Mouse (Mus musculus): ENCODE measurements at regions not wholly inside any gene's neighbourhood (a gene's known extent, or its start where the extent isn't known, plus 50 kb on each side); places are given as distances from the start of the nearest gene placed in this dataset.

GRCm38 (mm10) chr4:105656071-105656655 lies 133.5 kb upstream of the Gm12728 start:
- no peak overlapping the region for H3K4me3 ChIP-seq (replicated peaks)
- H3K4me2 ChIP-seq, result no peak overlapping the region
- WGBS, result 79% methylated on average over 5 of the region's 5 CpGs
- H3K9ac ChIP-seq, result no peak overlapping the region
- H3K27me3 ChIP-seq, result no peaks in the 10 kb centered on the region
- no peak overlapping the region for H3K27ac ChIP-seq
- no peaks in the 10 kb centered on the region for H3K9me3 ChIP-seq
- no peaks in the 10 kb centered on the region for H3K36me3 ChIP-seq (replicated peaks)
- no peak for ATAC-seq (ENCODE audit: low FRiP score)
- no peaks in the 10 kb centered on the region for H3K4me1 ChIP-seq

- no peak overlapping the region for H3K27ac ChIP-seq
- no peaks in the 10 kb centered on the region for H3K4me1 ChIP-seq
- no peak overlapping the region for H3K4me3 ChIP-seq (replicated peaks)
- no peak overlapping the region for H3K4me2 ChIP-seq
- H3K36me3 ChIP-seq (replicated peaks), result no peaks in the 10 kb centered on the region
- 72% methylated on average over 3 of the region's 3 CpGs for WGBS
- no peaks in the 10 kb centered on the region for H3K9me3 ChIP-seq
- H3K9ac ChIP-seq, result no peak overlapping the region
- no peaks in the 10 kb centered on the region for H3K27me3 ChIP-seq
- no peak for ATAC-seq (ENCODE audit: low FRiP score)
These were observed 131.1 kb upstream of the Gm12728 start for GRCm38 (mm10) chr4:105658581-105658980.

GRCm38 (mm10) chr4:105676690-105677089 lies 113.0 kb upstream of the Gm12728 start:
- no peak overlapping the region for H3K4me2 ChIP-seq
- H3K9ac ChIP-seq, result no peak overlapping the region
- no peaks in the 10 kb centered on the region for H3K27me3 ChIP-seq
- 91% methylated on average over 1 of the region's 1 CpGs for WGBS
- no peak for ATAC-seq (ENCODE audit: low FRiP score)
- no peaks in the 10 kb centered on the region for H3K9me3 ChIP-seq
- no peaks in the 10 kb centered on the region for H3K4me1 ChIP-seq
- H3K27ac ChIP-seq, result no peak overlapping the region
- H3K36me3 ChIP-seq (replicated peaks), result no peaks in the 10 kb centered on the region
- H3K4me3 ChIP-seq (replicated peaks), result no peak overlapping the region

GRCm38 (mm10) chr4:105690716-105691115 lies 99.0 kb upstream of the Gm12728 start:
- H3K4me2 ChIP-seq, result no peak overlapping the region
- H3K4me1 ChIP-seq, result no peaks in the 10 kb centered on the region
- no peak overlapping the region for H3K4me3 ChIP-seq (replicated peaks)
- H3K9me3 ChIP-seq, result no peaks in the 10 kb centered on the region
- ATAC-seq (ENCODE audit: low FRiP score), result no peak
- H3K9ac ChIP-seq, result no peak overlapping the region
- 67% methylated on average over 3 of the region's 3 CpGs for WGBS
- H3K36me3 ChIP-seq (replicated peaks), result no peaks in the 10 kb centered on the region
- H3K27ac ChIP-seq, result no peak overlapping the region
- H3K27me3 ChIP-seq, result no peaks in the 10 kb centered on the region

GRCm38 (mm10) chr4:105692380-105692779 lies 97.3 kb upstream of the Gm12728 start:
- Histone ChIP-seq H3K4me1 (no peaks in the 10 kb centered on the region), H3K4me3 (replicated peaks) (no peak overlapping the region), H3K27me3 (no peaks in the 10 kb centered on the region), H3K4me2 (no peak overlapping the region), H3K9ac (no peak overlapping the region), H3K36me3 (replicated peaks) (no peaks in the 10 kb centered on the region), H3K9me3 (no peaks in the 10 kb centered on the region), H3K27ac (no peak overlapping the region)
- 92% methylated on average over 4 of the region's 4 CpGs for WGBS
- no peak for ATAC-seq (ENCODE audit: low FRiP score)

GRCm38 (mm10) chr4:105695895-105696294 lies 93.8 kb upstream of the Gm12728 start:
- WGBS, result 84% methylated on average over 2 of the region's 2 CpGs
- H3K4me1 ChIP-seq, result no peaks in the 10 kb centered on the region
- no peak overlapping the region for H3K27ac ChIP-seq
- H3K4me2 ChIP-seq, result no peak overlapping the region
- H3K27me3 ChIP-seq, result no peaks in the 10 kb centered on the region
- H3K36me3 ChIP-seq (replicated peaks), result no peaks in the 10 kb centered on the region
- H3K9me3 ChIP-seq, result no peaks in the 10 kb centered on the region
- H3K4me3 ChIP-seq (replicated peaks), result no peak overlapping the region
- ATAC-seq (ENCODE audit: low FRiP score), result no peak
- H3K9ac ChIP-seq, result no peak overlapping the region

GRCm38 (mm10) chr4:105697123-105697522 lies 92.5 kb upstream of the Gm12728 start:
- H3K27ac ChIP-seq, result no peak overlapping the region
- 92% methylated on average over 4 of the region's 4 CpGs for WGBS
- peaks cover 1% of the 10 kb centered on the region; the same call in 1 of the 2 replicates for H3K4me1 ChIP-seq
- H3K27me3 ChIP-seq, result no peaks in the 10 kb centered on the region
- no peak overlapping the region for H3K9ac ChIP-seq
- H3K36me3 ChIP-seq (replicated peaks), result no peaks in the 10 kb centered on the region
- H3K4me2 ChIP-seq, result no peak overlapping the region
- no peak overlapping the region for H3K4me3 ChIP-seq (replicated peaks)
- no peak for ATAC-seq (ENCODE audit: low FRiP score)
- H3K9me3 ChIP-seq, result no peaks in the 10 kb centered on the region

- Histone ChIP-seq H3K4me1 (peaks cover 3% of the 10 kb centered on the region; the same call in 1 of the 2 replicates), H3K4me3 (replicated peaks) (no peak overlapping the region), H3K9me3 (no peaks in the 10 kb centered on the region), H3K9ac (no peak overlapping the region), H3K27ac (no peak overlapping the region), H3K4me2 (no peak overlapping the region), H3K36me3 (replicated peaks) (no peaks in the 10 kb centered on the region), H3K27me3 (no peaks in the 10 kb centered on the region)
- ATAC-seq (ENCODE audit: low FRiP score), result no peak
- 55% methylated on average over 3 of the region's 3 CpGs for WGBS
These were observed 87.6 kb upstream of the Gm12728 start for GRCm38 (mm10) chr4:105702036-105702435.

- 94% methylated on average over 3 of the region's 3 CpGs for WGBS
- no peaks in the 10 kb centered on the region for H3K36me3 ChIP-seq (replicated peaks)
- H3K4me1 ChIP-seq, result peaks cover 5% of the 10 kb centered on the region; the same call in 1 of the 2 replicates
- no peak overlapping the region for H3K27ac ChIP-seq
- no peaks in the 10 kb centered on the region for H3K27me3 ChIP-seq
- no peaks in the 10 kb centered on the region for H3K9me3 ChIP-seq
- no peak overlapping the region for H3K9ac ChIP-seq
- no peak for ATAC-seq (ENCODE audit: low FRiP score)
- H3K4me2 ChIP-seq, result no peak overlapping the region
- H3K4me3 ChIP-seq (replicated peaks), result no peak overlapping the region
These were observed 86.3 kb upstream of the Gm12728 start for GRCm38 (mm10) chr4:105703408-105703807.

GRCm38 (mm10) chr4:105704271-105704670 lies 85.4 kb upstream of the Gm12728 start:
- H3K36me3 ChIP-seq (replicated peaks), result no peaks in the 10 kb centered on the region
- 89% methylated on average over 9 of the region's 9 CpGs for WGBS
- H3K27me3 ChIP-seq, result no peaks in the 10 kb centered on the region
- H3K4me3 ChIP-seq (replicated peaks), result no peak overlapping the region
- H3K9ac ChIP-seq, result no peak overlapping the region
- H3K4me2 ChIP-seq, result no peak overlapping the region
- ATAC-seq (ENCODE audit: low FRiP score), result no peak
- peaks cover 5% of the 10 kb centered on the region; the same call in 1 of the 2 replicates for H3K4me1 ChIP-seq
- H3K27ac ChIP-seq, result no peak overlapping the region
- no peaks in the 10 kb centered on the region for H3K9me3 ChIP-seq

- Histone ChIP-seq H3K4me3 (replicated peaks) (no peak overlapping the region), H3K9me3 (no peaks in the 10 kb centered on the region), H3K36me3 (replicated peaks) (no peaks in the 10 kb centered on the region), H3K4me1 (peaks cover 5% of the 10 kb centered on the region; the same call in 1 of the 2 replicates), H3K9ac (no peak overlapping the region), H3K27ac (no peak overlapping the region), H3K27me3 (no peaks in the 10 kb centered on the region), H3K4me2 (no peak overlapping the region)
- 33% methylated on average over 6 of the region's 6 CpGs for WGBS
- ATAC-seq (ENCODE audit: low FRiP score), result no peak
These were observed 83.7 kb upstream of the Gm12728 start for GRCm38 (mm10) chr4:105705996-105706395.

- H3K4me3 ChIP-seq (replicated peaks), result no peak overlapping the region
- H3K4me2 ChIP-seq, result no peak overlapping the region
- 75% methylated on average over 13 of the region's 13 CpGs for WGBS
- H3K27ac ChIP-seq, result no peak overlapping the region
- H3K9me3 ChIP-seq, result no peaks in the 10 kb centered on the region
- no peaks in the 10 kb centered on the region for H3K36me3 ChIP-seq (replicated peaks)
- H3K4me1 ChIP-seq, result 0 out of 2 replicates have a peak, but pooled peaks cover 3% of the 10 kb centered on the region
- no peaks in the 10 kb centered on the region for H3K27me3 ChIP-seq
- no peak for ATAC-seq (ENCODE audit: low FRiP score)
- H3K9ac ChIP-seq, result no peak overlapping the region
These were observed 81.4 kb upstream of the Gm12728 start for GRCm38 (mm10) chr4:105708080-105708796.

GRCm38 (mm10) chr4:105713956-105714355 lies 75.7 kb upstream of the Gm12728 start:
- H3K9ac ChIP-seq, result no peak overlapping the region
- H3K27me3 ChIP-seq, result no peaks in the 10 kb centered on the region
- no peaks in the 10 kb centered on the region for H3K4me1 ChIP-seq
- no peaks in the 10 kb centered on the region for H3K9me3 ChIP-seq
- H3K36me3 ChIP-seq (replicated peaks), result no peaks in the 10 kb centered on the region
- H3K27ac ChIP-seq, result no peak overlapping the region
- no peak for ATAC-seq (ENCODE audit: low FRiP score)
- no peak overlapping the region for H3K4me2 ChIP-seq
- 90% methylated on average over 6 of the region's 6 CpGs for WGBS
- H3K4me3 ChIP-seq (replicated peaks), result no peak overlapping the region
